Mouse (Mus musculus) cerebellum, postnatal 4 days (tissue): ENCODE results near the gene Gm2a.

Experiments
- DNase-seq, 2 experiments: peaks; one replicate each; pipeline ENCODE4 v3.0.0; 2022; ENCODE audit warnings: low spot score in 2 of 2, mixed read lengths in 1 of 2

Gene Gm2a

DNA sequence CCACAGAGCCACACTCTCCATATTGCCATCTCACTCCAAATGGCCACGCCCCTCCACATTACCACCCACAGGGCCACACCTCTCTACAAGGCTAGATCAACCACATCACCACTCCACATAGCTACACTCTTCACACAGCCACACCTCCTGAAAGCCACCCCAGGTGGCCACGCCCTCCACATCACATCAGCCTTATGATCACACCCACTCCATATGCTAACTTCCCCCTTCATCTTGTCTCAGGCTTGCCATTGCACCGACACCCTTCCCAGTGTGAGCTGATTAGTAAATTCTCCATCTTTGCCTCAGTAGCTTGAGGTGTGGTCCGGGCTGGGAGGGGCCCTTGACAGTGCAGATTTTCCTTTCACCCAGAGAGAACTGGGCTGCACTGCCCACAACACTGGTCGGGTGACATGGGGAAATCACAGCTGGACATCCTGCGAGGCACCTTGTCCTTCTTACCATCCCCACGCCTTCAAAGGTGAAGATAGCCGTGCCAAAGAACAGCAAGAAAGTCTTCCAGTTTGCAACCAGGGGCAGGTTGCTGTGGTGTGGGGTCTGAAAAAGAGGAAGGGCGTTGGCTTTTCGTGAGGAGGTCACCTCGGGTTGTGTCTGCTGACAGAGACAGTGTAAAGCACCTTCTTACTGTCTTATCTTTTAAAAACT, 33.3 kb downstream of the Gm2a start:
- no peak for DNase-seq

DNA sequence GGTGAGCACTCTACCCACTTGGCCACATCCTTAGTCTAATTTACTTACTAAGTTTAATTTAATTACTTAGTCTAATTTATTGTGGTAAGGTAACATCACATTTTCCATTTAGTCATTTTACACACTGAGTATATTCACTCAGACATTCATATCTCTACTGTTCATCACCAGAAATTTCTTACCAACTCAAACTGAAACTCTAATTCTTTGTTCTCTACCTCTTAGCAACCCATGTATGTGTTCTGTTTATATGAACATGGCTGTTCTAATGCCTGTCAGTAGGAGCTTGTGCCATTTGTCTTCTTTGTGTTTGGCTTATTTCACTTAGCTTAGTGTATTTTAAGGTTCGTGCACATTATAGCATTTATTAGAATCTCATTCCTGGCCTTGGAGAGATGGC, 34.0 kb downstream of the Gm2a start:
- DNase-seq: no peak

DNA sequence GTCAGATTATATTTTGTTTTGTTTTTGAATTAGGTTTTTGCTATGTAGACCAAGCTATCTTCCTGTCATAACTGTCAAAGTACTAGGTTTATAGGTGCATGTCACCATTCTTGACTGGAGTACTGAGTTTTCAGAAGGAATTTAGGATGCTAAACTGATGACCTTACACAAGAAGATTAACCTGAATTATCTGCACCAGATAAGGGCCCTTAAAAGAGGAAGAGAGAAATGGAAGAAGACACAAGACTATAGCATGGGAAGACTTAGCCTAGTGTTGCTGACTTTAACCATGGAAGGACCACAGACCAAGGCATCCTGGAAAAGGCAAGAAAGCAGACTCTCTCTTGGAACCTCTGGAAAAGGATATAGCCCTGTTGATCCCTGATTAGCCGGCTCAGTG, 35.3 kb downstream of the Gm2a start:
- no peak for DNase-seq

DNA sequence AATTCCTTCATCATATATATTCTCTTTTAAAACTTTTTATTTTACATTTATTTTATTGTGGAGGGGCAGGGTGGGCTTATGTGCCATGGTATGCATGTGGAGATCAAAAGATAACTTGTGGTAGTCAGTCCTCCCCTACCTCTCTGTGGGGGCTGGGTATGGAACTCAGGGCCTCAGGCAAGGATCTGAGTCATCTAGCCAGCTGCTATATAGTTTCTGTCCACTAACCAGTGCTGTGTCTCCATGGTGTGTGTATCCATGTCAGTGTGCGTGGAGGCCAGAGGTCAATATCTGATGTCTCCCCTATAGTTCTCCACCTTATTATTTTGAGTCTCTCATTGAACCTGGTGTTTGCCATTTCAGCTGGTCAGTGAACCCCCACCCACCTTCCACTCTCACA, 36.5 kb downstream of the Gm2a start:
- no peak for DNase-seq

DNA sequence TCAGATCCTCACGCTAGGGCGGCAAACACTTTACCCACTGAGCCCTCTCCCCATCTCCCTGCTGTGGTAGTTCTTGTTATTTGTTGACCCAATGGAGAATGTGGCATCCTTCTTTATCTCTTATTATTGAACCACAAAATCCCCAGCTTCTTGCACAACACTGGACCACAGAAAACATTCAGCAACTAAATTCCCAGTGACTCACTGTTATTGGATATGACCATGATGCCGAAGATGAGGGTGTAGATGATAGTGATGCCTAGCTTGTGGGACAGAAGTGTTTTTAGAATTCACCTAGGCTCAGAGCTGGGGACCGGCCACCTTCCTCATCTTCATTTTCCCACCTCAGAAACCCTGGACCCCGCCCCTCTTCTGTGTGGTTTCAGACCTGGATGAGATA, 37.0 kb downstream of the Gm2a start:
- DNase-seq: no peak

DNA sequence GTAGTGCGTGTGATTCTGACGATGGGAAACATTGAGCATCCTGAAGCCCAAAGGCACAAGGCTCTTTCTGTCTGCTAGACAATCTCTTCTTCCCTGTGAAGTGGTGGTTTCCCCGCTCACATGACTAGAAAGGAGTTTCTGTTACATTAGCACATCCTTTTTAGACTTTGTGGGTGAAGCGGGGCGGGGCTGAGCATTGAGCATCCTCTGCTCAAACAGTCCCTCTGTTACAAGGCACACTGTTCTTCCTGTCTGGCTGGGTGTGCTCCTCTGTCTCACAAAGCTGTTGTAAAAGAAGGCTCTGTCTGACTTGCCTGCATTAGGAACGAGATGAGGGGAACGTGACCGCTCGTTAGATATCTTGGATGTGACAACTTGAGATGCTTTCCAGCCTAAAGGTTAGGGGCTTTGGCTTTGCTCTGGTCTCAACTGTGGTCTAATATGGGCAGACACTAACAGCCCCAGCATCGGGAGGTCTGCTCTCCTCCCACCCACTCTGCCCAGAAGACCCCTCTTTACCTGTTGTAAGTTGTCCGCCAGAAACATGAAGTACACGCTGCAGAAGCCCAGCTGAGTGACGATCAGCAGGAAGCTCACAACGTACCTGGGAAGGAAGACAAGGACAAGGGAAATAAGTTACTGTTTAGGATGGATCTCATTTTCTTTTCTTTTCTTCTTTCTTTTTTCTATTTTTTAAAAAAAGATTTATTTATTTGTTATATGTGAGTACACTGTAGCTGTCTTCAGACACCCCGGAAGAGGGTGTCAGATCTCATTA, 39.0 kb downstream of the Gm2a start:
- no peak for DNase-seq

DNA sequence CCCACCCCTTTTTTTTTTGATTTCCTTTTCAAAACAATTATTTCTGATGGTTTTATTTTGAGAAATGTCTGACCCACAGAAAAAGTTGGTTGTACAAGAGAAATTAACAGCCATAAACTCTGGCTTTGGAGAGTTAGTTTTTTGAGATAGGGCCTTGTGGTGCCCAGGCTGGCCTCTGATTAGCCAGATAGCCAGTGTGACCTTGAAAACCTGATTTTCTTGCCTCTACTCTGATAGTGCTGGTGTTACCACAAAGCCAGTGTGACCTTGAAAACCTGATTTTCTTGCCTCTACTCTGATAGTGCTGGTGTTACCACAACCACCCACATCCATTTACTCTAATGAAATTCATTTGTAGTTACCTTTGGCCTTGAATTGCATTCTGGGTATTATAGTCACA, 39.7 kb downstream of the Gm2a start:
- DNase-seq: no peak

DNA sequence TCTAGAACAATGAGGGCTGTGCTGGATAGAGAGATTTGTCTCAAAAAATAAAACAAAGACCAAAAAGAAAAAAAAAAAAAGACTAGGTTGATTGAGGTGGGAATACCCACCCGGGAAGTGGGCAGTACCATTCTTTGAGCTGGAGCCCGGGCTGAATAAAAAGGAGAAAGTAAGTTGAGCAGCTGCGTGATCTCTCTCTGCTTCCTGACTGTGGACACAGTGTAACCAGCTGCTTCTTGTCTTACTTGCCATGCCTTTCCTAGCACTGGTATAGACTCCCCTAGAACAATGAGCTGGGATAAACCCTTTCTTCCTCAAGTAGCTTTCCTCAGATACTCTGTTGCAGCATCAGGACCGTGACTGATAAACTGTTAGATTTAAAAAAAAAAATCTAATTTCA, 43.6 kb downstream of the Gm2a start:
- no peak for DNase-seq

DNA sequence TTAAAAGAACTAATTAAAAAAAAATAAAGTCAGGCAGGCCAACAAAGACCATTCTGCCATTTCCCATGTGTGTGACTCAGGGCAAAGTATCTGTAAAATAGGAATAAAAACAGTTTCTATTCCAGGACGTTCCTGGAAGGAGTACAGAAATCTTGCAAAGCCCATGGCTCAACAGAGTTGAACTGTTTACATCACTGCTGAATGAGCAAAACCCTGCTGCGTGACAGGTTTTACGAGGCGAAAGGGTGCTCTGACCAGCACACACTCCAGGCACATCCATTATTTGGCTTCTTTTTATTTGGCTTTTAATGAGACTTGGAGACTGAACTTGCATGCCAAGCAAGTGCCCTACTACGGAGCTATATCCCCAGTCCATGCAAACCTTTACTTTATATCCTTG, 46.1 kb downstream of the Gm2a start:
- no peak for DNase-seq

DNA sequence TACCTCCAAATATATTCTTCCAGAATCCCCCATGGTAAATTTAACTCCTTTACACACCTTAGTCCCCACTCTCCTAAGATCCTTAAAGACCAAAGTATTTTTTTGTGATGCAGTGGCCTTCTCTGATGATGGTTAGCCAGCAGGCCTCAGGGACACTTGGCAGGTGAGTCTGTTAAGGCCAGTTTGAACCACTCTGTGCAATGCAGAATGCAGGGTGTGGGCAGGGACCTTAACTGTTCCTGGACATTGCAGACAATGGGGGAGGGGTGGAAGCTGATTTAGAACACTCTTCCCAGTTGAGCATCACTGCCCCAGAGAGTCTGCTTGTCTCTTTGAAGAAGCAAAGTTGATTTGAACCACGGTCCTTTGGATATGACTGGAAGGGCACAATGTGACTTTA, 48.9 kb downstream of the Gm2a start:
- DNase-seq: no peak

DNA sequence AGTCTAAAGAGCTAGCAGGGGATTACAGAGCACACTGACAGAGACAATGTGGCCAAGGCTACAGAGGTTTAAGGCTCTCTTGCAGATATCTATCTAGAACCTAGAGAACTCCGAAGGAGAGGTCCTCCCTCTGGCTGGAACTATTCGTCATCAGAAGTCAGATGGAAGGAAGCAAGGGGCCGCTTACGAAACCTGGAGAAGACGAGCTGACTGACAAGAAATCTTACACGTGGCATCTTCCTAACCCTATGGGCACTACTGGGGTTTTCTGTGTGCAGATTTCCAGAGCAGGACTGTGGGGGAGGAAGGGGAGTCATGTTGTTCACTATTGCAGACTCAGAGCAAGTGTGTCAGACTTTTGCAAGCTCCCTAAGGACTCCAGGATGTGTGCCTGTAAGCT, 49.5 kb downstream of the Gm2a start:
- no peak for DNase-seq

DNA sequence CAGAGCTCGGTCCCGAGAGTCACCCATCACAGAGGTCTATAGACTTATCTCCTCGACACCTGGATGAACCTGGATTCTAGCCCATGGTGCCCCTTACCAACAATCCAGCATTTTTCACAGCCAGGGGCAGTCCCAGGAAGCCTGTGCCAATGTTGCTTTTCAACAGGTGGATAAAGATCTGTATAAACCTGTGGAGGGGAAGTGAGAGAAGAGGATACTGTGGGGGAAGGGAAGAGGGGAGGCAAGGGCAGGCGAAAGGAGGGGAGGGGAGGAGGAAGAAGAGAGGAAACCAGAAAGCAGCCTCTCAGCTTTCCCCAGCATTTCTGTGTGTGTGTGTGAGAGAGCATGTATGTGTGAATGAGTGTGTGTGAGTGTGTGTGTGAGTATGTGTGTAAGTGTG, 50.5 kb downstream of the Gm2a start:
- DNase-seq: no peak

DNA sequence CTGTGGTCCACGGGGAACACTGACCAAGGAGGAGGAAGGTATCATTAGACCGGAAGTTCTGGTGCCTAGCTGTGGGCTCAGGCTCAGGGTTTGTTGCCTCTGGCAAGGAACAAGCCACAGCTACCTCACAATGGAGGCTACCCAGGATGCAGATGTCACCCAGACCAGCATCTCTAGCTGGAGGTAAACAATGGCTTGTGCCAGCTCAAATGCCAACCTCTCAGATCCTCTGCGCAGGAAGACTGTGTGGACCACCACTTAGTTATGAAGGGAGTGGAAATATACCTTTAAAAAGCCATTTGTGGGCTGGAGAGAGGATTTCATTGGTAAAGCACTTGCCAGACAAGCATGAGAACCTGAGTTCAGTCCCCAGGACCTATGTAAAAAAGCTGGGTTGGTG, 53.7 kb downstream of the Gm2a start, which contains the start of gene Slc36a3:
Slc36a3 (minus strand) TSS at position 101 of the 400 bp plus-strand sequence.
- DNase-seq: no peak

DNA sequence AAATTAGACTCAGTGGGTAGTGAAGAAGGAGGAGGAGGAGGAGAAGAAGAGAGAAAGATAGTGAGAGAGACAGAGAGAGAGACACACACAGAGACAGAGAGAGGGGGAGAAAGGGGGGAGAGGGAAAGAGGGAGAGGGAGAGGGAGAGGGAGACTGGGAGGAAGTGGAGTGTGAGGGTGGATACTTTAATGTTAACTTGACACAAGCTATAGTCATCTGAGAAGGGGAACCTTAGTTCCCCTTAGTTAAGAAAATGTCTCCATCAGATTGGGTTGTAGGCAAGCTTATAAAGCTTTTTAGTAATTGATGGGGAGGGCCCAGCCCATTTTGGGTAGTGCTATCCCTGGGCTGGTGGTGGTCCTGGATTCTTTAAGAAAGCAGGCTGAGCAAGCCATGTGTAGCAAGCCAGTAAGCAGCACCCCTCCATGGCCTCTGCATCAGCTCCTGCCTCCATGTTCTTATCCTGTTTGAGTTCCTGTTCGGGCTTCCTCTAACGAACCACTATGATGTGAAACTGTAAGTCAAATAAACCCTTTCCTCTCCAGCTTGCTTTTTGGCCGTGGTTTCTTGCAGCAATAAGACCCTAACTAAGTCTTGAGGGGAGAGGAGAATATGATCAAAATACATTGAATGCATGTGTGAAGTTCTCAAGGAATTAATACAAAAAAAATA, 56.6 kb downstream of the Gm2a start:
- no peak for DNase-seq

DNA sequence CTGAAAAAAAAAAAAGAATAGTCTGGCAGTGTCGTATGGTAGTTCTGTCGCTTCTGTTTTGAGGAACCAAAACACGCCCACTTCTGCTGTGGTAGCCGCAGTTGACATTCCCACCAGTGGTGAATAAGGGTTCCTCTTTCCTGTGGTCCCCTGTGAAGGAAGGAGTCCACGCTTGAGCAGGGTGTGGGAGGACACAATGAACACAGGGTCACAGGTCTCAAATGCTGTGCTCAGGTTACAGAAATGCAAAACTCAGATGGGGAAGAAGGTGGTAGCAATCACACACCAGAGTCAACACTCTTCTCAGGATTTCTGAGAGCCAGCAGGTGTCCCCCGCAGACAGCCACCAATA, 57.1 kb downstream of the Gm2a start:
- no peak for DNase-seq

DNA sequence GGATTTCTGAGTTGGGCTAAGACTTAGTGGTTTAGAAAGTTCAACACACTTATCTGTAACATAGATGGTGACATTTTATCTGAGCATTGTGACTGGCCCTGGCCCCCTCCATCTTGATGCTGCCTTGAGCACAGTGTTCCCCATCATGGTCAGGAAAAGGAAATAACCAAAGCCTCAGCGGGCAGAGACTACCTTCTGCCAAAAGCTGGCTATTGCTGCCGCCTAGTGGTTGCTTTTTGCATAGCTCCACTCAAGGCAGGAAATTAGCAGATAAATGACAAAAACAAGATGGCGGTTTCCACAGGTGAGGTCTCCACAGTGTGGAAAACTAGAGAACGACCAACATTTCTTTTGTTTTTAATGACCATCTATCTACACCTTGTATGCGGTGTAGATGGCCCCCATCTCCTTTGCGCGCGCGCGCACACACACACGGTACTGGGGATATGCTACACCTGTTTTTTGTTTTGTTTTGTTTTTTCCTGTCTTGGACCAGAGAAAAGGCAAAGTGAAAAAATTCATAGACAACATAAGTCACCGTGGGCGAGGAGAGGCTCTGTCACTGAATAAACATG, 61.0 kb downstream of the Gm2a start:
- peak; percentile 70 to 87 for DNase-seq
